Mouse (Mus musculus): Measurements from ENCODE around the gene Zfp385b.
A peak's percentile ranks its signal among the peaks of the same experiment; 100 is the strongest.
"Not testable (repeated sequence)": the region's sequence is repeated elsewhere in the genome, so short reads cannot be mapped to it uniquely, and the experiment has no call there.

Gene Zfp385b

DNA sequence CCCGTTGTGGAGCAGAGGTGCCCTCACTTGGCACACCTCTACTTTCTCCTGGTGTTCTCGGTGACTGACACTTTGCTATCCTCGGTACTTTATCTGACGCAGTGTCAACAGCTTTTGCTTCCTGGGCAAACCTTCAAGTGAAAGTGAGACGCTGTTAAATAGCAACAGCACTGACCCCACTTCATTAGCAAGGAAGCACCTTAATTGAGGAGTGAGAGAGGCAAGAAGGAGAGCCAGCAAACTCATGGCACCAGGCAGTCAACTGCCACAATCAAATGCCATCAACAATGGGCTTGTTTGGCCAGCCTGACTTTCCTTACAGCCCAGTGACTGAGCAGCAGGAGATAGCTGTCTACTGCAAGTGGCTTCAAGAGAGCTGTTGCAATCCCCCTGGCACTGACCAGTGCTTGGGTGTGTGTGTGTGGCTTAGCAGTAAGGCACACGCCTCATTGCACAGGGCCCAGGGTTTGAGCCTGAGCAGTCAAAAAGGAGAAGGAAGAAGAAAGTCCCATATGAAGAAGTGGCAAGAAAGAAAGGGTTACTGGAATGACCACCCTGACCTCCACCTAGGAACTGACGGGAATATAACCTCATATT is 365.0 kb downstream of the Zfp385b start:
- no peak for DNase-seq

DNA sequence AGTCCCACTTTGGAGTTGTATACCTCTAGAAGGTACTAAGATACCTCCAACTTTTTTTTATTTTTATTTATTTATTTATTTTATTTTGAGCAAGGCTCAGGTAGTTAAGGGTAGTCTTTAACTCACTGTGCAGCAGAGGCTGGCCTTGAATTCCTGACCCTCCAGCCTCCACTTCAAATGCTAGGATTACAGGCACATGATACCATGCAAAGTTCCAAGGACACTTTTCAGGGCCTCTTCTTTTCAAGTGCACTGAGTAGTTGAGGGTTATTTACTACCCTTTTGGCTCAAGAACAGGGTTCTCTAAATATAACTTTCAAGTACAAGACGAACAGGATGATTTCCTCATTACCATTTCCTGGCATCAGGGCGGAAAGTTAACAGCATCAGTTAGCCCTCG is 365.7 kb downstream of the Zfp385b start:
- no peak for DNase-seq

DNA sequence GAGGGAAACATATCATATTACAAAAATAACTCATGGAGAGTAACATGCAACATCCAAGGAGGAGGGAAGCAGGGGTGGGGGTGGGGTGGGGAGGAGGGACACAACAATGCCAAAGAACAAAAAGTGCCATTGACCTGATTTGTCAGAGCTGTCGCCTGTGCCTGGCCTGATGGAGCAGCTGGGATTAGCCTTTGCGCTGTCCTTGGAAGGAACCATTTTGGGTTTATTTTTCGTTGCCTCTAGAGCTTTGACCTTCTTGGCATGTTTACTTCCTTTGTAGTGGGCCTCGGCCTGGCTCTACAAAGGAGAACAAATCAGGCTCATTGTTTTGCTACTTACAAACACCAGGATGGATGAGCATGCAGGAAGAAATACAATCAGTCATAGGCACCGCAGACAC is 369.4 kb downstream of the Zfp385b start:
- not testable (repeated sequence) for DNase-seq

DNA sequence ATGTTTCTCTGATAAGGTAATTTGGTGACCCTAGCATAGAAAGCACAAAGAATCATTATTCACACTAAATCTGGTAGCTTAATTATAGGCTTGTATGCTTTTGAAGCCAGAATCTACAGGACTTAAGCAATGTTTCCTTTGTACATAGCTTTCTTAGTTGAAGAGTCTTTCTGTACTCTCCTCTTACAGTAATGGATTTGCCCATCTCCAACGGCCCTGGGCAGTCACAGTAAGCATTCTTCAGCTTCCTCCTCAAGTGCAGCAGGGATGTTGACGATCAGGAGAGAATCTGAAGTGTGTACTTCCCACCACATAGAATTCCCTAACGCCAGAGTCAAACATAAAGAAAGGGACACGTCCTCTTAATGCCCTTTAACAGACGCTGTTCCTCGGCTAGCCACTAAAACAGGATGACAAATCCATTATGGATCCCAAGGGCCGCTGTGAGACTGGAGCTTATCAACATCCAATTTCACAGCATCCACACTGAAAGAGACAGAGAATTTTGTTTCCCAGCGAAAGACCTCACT is 370.4 kb downstream of the Zfp385b start:
- DNase-seq: no peak

DNA sequence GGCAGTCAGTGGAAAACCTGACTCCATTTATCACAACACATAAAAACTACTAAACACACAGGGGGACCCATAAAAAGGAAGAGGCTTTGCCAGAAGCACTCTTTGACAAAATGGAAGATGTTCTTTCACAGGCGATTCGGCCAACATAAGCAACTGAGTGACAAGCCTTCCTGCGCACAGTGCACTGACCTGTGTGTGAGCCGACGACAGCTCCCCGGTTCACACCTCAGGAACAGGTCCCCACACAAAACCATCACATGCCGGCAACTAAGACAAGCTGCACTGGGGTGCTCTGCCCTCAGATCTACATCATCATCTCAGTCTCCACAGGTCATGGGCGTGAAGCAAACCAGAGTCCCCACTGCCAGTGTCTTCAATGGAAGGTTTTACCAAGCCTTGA is 375.2 kb downstream of the Zfp385b start:
- DNase-seq: no peak

DNA sequence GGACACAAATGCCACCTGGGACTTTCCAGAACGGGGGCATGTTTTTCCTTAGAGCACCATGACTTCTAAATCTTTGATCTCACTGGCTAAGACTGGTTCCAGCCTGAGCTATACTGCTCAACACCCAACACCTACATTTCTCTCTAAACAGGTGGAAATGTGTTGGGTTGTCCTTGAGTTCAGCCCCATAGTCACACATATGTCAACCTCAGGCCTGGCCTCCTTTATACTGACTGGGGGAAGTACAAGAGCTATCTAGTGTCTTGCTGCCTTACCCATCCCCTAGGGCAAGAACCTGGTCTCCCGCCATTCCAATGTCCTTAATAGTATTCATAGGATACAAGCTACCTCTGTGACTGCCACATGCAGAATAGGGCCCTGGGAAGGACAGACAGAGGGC is 378.8 kb downstream of the Zfp385b start:
- no peak for DNase-seq

DNA sequence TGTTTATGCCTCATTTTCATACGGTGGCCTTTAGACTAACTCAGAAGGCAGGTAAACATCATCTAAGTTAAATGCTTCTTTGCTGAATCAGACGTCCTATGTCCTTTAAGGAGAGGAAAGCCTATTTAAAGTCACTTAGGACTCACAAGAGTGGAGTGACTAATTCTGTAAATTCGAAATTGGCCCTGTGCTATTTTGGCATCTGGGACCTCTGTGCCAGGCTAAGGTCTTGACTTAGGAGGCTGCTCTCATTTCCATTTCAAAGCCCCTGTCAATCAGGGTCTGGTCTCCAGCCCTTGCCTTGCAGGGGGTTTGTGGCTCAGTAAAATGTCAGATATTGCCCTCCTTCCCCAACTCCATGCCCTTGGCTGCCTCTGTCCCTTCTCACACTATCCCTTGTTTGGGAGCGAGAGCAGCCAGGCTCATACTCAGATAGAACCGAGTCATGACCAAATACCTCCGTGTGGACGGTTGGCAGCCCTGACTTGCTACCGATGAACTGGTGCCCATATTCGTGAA is 383.1 kb downstream of the Zfp385b start:
- DNase-seq: no peak

DNA sequence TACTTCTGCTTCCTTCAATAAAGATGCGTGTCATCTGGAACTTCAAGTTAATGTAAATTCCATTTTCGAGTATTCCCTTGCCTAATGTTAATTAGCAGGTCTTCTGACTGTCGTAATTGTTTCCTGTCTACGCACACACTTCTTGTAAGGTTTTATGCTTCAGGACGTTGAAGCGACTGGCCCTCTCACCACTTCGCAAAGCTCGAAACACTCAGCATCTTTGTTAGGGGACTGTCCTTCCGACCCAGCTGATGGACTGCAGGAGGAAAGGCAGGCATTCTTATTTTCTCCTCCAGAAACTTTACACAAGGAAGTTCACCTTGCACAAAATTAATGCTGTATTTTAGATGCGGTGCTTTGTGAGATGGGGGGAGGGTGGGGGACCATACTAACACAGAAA is 400.0 kb downstream of the Zfp385b start:
- DNase-seq: no peak

DNA sequence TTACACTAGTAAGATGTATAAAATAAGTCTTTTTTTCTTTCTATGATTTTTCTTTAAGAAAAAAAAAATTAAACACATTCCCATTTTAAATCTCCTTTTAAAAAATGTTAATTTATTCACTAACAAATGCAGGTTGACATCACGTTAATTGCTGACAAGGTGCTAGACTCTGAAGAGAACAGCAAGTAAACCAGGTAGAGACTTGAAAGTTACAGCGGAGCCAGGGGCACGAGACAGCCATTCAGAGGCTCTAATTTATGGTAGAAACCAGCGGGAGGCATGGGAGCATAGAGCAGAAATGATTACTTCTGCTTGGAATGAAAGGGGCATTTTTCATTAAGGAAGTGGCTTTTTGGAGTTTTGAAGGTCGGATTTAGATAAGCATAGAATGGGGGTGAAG is 401.4 kb downstream of the Zfp385b start:
- DNase-seq: no peak

DNA sequence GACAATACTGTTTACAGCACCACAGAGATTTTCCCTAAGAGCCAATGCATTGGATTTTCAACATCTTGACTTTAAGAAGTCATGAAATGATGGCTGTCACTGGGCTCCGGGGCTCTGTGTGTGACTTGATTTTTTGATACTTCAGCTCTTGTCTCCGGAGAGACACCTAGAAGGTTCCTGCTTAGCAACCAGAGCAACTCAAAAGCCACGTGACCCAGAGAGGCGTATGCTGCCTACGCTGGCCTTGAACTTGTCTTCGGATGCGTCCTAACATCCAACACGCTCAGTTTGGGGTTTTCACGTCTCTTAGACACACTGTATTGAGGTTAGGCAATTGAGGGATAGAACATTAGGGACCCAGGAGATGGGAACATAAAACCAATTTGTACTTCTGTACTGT is 407.3 kb downstream of the Zfp385b start:
- no peak for DNase-seq

DNA sequence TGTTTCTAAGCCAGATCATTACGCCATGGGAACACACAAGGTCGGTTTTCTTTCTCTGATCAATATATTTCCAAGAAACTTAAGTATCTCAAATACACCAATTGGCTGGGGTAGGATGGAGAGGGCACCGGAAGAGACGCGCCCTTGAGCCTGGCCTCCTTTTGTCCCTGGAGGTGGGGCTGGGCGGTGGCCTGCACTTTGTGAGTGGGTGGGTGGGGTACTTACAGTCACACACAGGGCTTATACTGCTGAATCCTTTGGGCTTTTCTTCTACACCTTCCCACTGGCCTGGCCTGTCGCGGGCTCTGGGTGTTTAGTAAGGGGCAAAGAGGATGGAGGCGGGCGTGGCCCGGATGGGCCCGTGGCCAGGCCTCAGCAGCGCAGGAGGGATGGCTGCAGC is 407.8 kb downstream of the Zfp385b start:
- DNase-seq: no peak

DNA sequence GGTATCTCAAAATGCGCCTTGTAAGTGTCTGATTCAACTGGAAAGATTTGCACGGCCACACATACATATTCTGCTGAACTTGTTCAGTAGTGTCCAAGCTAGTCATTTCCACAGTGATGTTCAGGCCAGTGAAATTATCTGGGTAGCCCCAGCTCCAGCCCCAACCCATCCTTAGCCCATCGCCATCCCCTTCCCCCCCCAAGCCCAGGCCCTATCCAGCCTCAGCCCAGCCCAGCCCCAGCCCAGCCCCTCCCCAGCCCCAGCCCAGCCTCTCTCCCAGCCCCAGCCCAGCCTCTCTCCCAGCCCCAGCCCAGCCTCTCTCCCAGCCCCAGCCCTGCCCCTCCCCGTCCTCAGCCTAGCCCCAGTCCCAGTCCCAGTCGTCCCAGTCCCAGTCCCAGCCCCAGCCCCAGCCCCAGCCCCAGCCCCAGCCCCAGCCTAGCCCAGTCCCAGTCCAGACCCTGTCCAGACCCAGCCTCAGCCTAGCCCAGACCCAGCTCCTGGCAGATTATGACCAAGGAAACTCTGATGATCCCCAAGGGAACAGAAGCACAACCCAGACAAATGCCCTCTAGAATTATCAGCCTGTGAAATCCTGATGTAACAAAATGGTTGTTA is 409.8 kb downstream of the Zfp385b start:
- no peak for DNase-seq

DNA sequence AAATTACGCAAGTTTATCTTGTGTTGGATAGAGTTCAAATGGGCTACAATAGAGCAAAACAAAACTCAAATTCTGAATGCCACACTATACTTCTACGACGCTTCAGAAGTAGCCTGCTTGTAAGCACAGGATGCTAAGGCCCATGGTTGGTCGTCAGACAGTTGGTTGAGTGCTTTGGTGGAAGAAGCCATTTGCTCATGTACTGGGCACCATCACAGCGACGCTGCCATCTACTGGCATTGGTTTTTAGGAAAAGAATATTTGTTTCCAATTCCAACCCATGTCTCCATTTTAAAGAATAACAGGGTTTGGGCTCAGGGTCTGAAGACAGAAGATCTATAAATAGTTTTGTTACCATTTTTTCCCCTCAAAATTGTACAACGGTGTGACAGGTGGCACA is 410.5 kb downstream of the Zfp385b start:
- DNase-seq: no peak

DNA sequence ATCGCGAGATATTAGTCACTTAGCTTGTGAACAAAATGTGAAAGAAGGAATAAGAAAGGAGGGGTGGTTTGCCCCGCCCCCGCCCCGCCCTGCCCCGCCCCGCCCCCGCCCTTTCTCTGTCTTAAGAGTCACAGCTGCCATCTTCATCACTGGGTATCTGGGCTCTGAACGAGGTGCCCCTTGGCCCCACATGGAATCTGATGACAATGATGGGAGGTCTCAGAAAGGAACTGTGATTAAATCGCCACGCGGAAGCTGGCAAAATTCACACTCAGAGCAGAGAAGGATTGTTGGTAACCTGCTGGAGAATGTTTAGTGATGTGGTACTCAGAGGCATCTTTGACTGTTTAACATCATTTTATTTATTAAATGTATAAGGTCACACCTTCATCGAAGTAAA is 417.1 kb downstream of the Zfp385b start:
- DNase-seq: no peak

DNA sequence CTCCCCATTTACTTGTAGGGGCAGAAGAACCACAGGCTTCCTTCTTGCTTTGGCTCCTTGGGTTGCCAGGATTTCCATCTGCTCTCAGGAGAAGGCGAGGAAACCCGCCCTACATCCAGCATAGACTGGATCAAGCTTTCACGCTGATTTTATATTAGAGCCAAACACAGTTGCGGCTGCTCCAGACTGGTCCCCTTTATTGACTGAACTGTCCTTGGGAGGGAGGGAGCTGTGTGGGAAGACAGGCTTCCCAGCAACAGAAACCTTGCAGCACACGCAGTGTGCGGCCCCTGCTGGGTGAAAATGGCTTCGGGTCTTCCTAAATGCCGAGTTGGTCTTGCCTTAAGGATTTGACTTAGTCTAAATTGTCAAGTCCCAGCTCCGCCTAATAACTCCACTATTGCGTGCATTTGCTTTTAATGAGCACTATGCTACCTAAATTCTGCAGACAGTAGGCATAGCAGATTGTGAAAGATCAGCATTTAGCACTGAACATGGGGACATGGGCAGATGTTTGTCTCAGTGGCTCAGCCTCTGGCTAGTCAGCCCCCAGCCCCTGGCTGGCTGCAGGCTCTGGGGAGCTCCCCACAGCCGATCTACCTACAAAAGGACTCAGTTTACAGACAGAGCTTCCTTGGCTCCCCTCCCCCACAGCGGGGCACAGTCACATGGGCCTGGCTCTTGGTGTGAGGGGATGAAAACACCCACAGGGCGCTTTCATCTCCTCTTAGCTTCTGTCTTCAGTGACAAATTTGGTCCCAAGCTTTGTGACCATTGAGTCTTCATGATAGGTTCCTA is 417.8 kb downstream of the Zfp385b start:
- no peak for DNase-seq

DNA sequence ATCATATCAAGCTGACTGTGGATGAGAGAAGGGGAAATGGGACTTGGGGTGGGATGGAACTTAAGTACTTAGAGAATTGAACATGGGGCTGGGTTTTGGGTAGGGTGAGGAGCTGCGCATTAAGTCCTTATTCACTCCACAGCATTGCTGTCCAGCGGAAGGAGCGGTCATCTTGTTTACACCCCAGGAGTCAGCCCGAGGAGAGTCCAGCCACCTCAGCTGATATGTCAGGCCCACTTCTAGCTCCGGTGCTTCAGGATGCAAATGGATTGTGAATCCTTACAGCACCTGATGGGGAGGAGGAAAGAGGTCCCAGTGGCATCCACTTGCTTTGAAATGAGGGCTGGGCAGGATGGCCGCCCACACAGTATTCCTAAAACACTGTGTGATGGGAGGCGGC is 425.6 kb downstream of the Zfp385b start:
- DNase-seq: no peak

DNA sequence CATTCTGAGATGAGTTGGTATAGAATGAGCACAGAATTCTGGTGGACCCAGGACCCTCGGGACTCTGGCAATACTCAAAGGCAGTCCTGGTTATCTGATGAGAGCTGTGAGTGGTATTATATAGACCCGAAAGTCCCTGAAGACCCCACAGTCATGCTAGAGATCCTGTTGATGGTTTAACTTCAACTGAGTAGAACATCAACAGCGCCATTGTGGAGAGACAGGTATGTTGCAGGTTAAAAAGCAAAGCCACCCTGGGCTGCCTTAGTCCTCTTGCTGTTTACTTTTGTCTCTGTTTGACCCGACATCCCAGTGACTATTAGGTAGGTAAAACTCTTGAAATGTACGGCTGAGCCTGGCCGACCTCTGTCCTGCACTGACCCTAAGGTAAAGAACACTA is 431.3 kb downstream of the Zfp385b start:
- DNase-seq: no peak

DNA sequence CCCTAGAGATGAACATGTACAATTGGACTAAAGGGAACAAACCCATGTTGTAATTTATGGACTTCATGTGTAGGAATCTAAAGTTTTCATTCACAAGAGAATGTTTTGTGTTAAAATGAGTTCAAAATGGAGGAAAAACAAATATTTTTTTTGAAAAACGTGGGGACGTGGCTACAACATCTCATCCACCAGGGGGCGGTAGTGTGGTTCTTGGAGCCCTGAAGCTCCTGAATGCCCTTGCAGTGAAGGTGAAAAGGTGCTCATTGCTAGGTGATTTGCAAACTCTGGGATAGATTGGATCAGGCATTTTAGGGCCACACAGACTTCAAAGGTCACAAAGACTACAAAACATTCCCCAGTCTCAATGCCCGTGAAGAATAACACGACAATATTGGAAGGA is 432.9 kb downstream of the Zfp385b start:
- peak in 1 of 2 experiments; percentile 3 for DNase-seq

DNA sequence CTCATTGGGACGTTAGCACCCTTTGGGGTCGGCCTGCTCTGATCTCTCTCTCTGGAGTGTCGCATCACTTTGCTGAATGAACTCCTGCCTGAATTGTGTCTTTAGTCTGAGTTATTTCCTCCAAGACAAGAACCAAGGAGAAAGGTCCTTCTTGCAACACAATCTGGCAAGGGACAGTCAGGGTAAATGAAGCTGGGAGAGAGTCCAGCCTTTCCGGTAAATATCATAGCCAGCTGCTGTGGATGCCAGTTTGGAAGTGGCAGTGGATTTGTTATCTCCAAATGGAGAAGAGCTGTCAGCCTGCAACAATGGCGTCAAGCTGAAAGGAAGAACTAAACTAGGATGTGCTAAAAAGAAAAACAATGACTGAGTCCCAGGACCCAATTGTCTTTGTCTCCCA is 436.7 kb downstream of the Zfp385b start:
- DNase-seq: no peak

DNA sequence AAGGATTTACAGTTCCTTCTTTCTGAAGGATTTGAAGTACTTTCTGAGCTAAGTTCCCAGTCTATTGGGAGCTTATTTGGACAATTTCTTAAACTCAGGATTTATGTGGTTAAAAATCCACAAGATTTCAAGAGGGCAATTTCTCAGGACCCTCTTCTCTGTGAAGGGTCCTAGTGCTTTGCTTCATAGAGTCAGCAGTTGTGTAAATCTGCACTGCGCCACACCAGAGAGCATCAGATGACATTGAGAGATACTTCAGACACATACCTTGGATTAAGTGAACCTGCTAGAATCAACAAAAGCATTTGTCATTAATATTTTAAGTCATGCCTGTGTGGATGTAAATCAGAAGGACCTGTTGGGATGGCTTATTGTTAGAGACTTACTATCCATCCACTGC is 439.5 kb downstream of the Zfp385b start:
- DNase-seq: no peak

DNA sequence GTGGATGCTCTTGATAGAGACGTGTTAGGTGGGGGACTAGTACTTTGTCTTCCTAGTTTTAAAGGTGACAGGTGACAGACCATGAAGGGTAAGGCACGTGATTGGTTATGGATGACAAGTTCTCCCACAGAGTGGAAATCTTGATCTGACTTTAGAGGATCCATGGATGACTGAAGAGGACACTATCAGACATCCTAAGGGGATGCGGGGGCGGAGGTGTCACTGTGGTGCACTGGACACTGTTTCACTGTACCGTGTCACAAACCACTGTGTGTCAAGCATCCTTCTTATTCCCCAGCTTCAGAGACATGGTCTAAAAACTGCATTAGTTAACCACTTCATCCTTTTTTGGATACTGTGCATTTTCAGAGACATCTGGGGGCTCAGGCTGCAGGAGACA is 440.1 kb downstream of the Zfp385b start:
- no peak for DNase-seq

DNA sequence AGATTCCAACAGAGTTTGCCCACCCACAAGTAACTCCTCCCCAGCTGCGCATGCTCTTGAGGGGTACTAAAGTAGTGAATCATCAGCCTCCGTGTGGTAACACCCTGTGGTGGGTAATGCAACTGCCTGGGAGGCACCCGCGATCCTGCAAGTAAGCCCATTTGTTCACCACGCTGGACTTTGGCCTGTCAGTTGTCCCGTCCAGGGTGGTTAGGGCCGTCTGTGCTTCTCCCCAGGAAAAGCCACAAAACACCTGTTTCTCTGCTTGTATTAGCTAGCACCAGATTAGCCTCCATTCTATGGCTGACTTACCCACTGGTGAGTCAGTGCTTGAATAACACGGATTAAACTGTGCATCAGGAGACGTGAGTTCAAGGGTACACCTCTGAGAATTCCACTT is 442.6 kb downstream of the Zfp385b start:
- DNase-seq: no peak

DNA sequence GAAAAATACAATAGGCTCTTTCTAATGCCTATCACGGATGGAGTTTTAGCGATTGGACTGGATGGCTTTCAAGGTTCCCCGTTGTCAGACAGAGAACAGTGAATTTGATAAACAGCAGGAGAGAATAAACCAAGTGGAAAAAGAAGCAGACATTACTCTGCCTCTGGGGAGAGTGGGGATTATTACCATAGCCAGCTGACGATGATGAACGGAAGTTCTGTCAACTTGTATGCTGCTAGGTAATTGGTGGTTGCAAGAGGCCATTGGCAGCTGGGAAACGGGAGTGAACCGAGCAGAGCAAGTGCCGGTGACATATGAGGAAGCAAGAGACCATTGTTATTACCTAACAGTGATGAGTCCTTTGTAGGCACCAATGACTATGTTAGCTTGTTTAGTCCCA is 444.3 kb downstream of the Zfp385b start:
- no peak for DNase-seq

DNA sequence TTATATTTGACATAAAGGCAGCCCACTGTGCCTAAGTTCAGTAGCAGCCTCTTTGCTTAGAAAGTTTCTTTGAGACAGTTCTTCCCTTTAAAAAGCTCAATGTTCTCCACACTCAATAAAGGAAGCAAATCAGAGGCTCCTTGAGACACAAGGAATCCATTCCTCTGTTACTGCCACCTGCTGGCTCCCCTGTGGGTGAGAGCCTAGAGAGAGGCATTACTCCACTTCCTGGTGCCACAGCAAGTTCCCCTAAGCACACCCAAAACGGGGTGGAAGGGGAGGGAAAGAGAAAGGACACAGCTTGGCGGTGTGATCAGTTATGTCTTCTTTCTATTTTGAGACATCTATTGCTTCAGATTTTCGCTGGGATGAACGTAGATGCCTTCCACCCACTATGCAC is 450.3 kb downstream of the Zfp385b start:
- DNase-seq: no peak

Measured in thymus, postnatal 36 days (tissue).